Mouse (Mus musculus): ENCODE data around the gene Olfr214. TPM values are rescaled to one million over a fixed set of nuclear protein-coding genes. Genes with fewer than 3 reads are reported as not detected.

Gene Olfr214
- polyA plus RNA-seq, 1 experiment: not detected

DNA sequence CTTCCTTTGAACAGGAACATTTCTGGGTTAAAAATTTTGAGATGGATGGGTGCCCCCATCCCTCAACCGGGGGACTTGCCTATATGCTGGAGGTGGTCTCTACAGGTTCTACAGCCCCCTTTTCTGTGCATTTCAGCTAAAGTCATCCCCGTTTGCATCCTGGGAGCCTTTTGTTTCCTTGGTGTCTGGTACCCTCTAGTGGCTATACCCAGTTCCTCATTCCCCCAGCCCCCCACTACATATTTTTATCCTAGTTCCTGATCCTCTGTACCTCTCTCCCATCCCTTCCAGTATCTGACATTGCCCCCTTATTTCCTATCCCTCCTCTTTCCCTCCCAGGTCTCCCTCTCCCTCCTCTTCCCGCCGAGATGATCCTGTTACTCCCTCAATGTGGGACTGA, 53.2 kb downstream of the Olfr214 start:
- H3K4me3 ChIP-seq (ENCODE audit: insufficient read depth, low read depth, low read length): no peak overlapping the region
- WGBS: 46% methylated on average over 4 of the region's 4 CpGs
- H3K4me1 ChIP-seq (ENCODE audit: control insufficient read depth, insufficient read depth, low read length): no peaks in the 10 kb centered on the region
- TF ChIP-seq CTCF (IDR thresholded peaks at IDR 0.05; ENCODE audit: insufficient read depth, low read depth, low read length) (no peak), POLR2A (IDR thresholded peaks at IDR 0.05; ENCODE audit: insufficient read depth, low read depth, low read length) (no peak)
- no peak overlapping the region for H3K27ac ChIP-seq (ENCODE audit: insufficient read depth, low read depth, low read length)

Other genes with a start within 250 kb of the Olfr214 start
- gene March8, start 216.2 kb upstream of the Olfr214 start, polyA plus RNA-seq (2012; ENCODE audit: insufficient read depth, insufficient read length, low replicate concordance, missing spikeins): not detected in 2 replicates
- not detected in 2 replicates for gene Alox5, start 93.1 kb upstream of the Olfr214 start, polyA plus RNA-seq (2012; ENCODE audit: insufficient read depth, insufficient read length, low replicate concordance, missing spikeins)
- not detected in 2 replicates for gene Olfr211, start 65.1 kb upstream of the Olfr214 start, polyA plus RNA-seq (2012; ENCODE audit: insufficient read depth, insufficient read length, low replicate concordance, missing spikeins)
- not detected in 2 replicates for gene Olfr212, start 47.7 kb upstream of the Olfr214 start, polyA plus RNA-seq (2012; ENCODE audit: insufficient read depth, insufficient read length, low replicate concordance, missing spikeins)
- gene Olfr213, start 15.8 kb upstream of the Olfr214 start, polyA plus RNA-seq (2012; ENCODE audit: insufficient read depth, insufficient read length, low replicate concordance, missing spikeins): not detected in 2 replicates
- gene Gm5580, start 3.1 kb upstream of the Olfr214 start, polyA plus RNA-seq (2012; ENCODE audit: insufficient read depth, insufficient read length, low replicate concordance, missing spikeins): not detected in 2 replicates
- not detected in 2 replicates for gene Olfr215, start 30.0 kb downstream of the Olfr214 start, polyA plus RNA-seq (2012; ENCODE audit: insufficient read depth, insufficient read length, low replicate concordance, missing spikeins)
- not detected in 2 replicates for gene Zfp422, start 74.8 kb downstream of the Olfr214 start, polyA plus RNA-seq (2012; ENCODE audit: insufficient read depth, insufficient read length, low replicate concordance, missing spikeins)
- not detected in 2 replicates for gene Depp1, start 96.4 kb downstream of the Olfr214 start, polyA plus RNA-seq (2012; ENCODE audit: insufficient read depth, insufficient read length, low replicate concordance, missing spikeins)
- gene Rassf4, start 119.7 kb downstream of the Olfr214 start, polyA plus RNA-seq (2012; ENCODE audit: insufficient read depth, insufficient read length, low replicate concordance, missing spikeins): not detected in 2 replicates
- gene Tmem72, start 162.7 kb downstream of the Olfr214 start, polyA plus RNA-seq (2012; ENCODE audit: insufficient read depth, insufficient read length, low replicate concordance, missing spikeins): not detected in 2 replicates

Data from olfactory bulb, adult 2 months (tissue).